Mouse (Mus musculus): ENCODE measurements at regions not wholly inside any gene's neighbourhood (a gene's known extent, or its start where the extent isn't known, plus 50 kb on each side); places are given as distances from the start of the nearest gene placed in this dataset.

DNA sequence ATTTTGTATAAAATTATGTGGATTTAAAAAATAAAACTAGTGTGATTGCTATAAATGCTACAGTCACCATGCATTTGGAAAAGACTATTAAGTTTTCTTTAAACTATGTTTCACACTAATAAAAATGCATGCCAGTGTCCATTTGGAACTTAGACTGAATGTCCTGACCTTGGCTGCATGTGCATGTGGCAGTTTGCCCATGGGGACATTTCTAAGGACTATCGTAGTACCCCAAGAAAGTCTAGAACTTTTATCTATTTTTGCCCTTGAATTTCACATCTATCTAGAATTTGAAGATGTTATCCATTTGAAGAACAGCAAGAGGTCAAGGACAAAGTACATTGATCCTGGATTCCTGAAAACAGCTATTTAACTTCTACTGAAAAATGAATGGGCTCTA, 745.9 kb downstream of the Tmem182 start:
- no peak for DNase-seq (ENCODE audit: low spot score in 2 of 2)

DNA sequence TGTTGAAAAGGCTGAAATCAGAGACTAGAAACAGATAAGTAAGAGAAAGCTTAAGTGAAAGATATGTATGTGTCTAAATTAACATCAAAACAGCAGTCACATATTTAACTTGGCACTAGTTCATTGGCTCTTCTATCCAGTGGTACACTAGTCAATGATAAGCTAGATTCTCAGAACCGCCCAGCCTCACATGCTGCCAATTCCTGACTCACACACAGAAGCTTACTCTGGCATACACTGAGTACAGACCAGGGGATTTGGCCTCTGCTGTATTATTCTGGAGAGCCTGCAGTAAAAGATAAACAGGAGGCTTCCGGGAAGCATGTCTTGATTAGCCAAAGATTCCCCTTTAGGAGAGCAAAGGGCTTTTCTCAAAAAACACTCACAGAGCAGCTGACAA, 750.2 kb downstream of the Tmem182 start:
- DNase-seq (ENCODE audit: low spot score in 2 of 2), result no peak

DNA sequence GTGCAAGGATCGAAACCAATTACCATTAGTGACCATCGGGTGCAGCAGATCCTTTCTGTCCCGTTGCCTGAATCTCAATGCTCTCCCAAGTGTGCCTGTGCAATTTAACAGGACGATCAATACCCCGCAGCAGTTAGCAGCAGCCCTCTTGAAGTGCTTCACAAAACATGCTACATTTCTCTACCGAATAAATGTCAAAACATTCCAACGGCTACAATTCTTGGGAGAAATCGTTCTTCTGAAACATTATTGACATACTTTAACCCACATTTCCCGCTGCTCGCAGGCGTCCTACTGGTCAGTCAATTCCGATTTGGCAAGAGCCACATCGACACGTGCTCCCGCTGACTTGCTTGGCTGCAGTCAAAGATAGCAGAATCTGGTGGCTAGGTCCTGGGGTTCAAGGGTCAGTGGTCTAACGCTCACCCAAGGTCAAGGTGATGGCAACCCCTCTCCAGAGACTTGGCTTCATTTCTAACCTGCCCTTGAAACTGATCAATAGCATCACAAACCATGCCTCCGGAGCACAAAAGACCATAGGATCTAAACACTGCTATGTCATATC, 753.8 kb downstream of the Tmem182 start:
- no peak for DNase-seq (ENCODE audit: low spot score in 2 of 2)

DNA sequence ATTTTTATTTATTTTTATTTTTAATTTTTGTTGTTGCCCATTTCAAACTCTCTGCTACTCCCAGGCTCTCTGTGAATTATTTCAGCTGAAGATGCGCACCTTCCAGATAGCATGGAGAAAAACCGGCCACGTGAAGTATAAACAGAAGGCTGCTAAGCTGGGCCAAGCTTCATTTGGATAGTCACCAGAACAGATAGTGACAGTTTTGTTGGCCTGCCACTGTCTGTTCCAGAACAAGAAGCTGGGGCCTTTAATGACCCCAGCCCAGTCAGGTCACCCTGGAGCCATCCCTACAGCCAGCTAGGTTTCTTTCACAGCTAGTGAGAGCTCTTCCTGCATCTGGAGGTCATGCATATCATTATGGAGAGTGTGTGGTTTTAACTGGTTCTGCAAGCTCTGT, 754.6 kb downstream of the Tmem182 start:
- DNase-seq (ENCODE audit: low spot score in 2 of 2), result no peak

DNA sequence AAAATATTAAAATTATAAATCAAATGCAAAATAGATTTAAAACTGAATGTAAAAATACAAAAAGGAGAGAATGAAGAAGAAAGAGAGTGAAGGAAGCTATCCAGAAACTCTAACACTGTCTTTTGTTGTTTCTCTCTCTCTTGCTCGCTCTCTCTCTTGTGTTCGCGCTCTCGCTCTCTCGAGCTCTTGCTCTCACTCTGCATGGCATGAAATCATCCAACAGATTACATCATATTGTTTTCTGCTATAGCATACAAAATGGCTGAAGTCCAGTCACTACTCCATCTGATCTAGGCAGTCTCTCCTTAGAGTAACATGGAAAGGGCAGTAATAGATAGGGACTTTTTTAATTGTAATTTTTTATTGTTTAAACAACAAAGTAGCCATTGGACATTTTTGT, 798.1 kb downstream of the Tmem182 start:
- no peak for DNase-seq (ENCODE audit: low spot score in 2 of 2)

DNA sequence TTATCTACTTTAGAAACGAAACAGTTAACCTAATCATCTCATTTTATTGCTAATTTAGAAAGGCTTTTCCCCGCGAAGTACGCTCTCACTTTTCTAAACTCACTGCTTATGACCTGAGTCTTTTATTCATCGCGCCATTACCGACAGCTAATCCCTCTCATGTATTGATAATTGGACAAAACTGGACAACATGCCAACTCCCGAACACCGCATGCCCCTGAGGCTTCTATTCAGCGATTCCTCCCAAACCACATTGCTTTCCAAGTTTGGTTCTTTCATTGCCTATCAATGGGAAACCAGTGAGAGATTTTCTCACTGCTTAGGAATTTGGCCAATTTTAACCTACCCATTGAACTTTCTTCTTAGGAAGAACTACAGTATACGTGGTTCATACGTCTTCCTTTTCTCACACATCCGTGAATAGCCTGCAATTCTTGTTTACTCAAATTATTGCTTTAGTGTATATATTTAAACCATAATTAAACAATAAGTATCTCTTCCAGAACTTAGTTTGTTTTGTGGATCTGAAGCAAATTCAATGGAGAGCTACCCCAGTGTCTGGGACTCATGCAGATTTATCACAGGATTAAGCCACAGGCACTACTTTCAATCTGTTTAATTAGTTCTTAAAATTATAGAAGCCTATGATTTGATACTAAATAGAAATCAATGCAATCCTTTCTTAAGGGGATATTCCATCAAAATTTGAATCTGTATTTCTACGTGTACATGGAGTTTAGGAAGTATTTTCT, 799.8 kb downstream of the Tmem182 start:
- DNase-seq (ENCODE audit: low spot score in 2 of 2), result no peak

DNA sequence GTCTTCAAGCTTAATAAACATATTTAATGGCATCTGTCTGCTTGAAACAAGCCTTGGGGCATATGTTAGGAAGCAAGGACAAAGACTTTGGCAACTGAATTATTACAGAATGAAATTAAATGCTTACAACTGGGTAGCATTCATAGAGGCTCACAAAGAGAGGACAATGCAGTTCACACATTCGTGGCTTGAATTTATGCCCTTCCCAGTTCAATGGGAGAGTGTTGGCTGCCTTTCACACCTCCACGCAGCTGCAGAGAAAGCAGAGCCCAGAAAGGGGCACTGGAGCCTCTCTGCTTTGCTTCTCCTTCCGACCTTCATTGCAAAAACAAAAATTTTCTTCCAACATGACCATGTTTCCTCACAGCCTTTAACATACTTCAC, 800.3 kb downstream of the Tmem182 start:
- no peak for DNase-seq (ENCODE audit: low spot score in 2 of 2)

DNA sequence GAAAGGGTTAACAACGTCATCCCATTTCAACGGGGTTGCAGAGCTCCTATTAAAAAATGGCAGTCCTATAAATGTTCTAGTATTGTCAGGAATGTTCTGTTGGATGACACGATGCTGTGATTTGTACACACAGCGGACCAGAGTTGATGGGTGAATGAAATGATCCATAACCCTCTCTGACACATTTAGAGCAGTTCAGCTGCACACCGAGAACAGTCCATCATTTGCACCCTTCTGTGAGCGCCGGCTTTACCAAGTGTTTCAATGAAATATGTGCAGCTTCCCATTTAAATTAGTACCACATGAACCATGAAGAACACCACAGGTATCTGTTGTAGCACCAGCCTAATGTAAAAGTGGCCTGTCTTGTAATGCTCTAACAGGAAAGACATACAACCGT, 805.4 kb downstream of the Tmem182 start:
- no peak for DNase-seq (ENCODE audit: low spot score in 2 of 2)

DNA sequence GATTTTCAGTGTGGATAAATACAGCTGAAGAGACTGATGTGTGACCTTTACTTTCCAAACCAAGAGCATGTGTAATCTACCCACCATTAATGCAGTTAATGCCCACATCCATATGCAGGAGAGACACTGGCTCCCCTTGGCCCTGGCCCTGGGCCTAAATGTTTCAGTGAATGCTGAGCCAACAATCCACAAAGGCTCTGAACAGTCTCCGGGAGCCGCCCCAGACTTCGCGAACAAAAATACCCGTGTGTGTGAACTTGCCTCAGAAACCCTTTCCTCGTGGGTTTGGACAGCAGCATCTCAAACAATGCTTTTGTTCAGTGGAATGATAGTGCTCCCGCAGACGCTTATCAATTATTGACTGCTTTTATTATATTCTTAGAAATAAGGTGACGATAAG, 846.4 kb downstream of the Tmem182 start:
- no peak for DNase-seq (ENCODE audit: low spot score in 2 of 2)

DNA sequence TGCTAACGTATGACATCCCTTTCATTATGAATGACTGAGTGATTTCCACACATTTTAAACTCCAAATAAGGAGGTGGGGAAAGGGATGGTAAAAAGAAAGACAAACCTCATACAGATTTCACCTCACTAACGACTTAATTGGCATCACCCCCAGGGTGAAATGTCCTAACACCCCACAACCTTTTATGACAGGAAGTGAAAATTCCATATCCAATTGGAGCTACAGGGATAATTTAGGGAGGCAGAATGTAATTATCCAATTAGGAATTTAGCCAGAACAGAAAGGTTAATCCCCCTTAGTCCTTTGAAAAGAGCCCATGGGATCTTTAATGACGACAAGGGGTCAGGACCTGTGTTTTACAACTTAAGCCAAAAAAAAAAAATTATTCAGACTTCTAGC, 846.8 kb downstream of the Tmem182 start:
- DNase-seq (ENCODE audit: low spot score in 2 of 2), result no peak

DNA sequence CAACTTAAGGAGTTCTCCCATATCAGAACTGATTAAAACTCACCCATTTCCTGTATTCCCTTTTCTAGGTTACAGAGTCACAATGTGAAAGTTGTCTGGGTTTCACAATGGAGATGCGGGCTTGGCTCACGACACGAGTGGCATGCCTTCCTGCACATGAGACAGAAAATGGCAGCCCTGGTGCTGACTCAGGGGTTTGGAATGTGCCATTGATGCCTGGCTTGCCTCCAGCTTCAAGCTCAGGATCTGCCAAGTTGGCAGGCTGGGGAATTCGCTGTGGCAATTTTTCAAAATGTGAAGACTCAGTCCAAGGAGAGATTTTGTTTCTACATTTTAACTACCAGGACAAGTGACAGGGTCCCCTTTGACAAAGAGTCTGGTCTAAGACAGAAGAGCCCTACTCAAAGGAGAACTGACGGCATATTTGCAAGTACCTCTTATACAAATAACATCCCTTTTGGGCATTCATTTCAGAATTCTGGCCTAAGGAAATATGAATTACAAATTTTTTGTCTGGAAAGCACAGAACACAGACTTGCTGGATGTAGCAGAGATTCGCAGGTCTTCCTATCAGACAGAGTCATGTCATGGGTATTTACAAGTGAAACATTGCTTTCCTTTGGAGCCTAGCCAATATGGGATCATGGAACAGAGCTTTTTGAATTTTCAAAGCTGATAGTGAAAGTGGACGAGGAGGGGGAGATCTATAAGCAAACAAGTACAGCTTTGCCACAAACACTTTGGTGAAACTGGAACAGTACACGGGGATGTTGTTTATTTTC, 847.4 kb downstream of the Tmem182 start:
- peak; percentile 38 to 60 for DNase-seq (ENCODE audit: low spot score in 2 of 2)

DNA sequence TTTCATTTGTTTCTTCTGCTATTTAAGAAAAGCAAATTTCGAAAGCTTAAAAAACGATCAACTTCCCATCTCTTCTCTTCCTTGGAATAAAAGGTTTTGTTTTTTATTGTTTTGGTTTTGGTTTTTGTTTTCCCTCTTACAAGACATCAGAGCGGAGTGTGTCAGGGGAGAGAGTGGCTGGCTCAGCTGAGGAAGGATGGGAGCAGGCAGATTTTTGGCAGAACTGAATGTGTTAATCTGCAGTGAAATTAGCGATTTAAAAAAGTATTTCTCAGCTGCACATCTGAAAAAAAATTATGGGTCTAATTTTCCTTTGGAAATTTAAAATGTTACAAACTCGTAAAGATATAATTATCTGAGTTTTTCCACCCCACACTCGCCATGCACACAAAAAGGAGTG, 868.7 kb downstream of the Tmem182 start:
- no peak for DNase-seq (ENCODE audit: low spot score in 2 of 2)

DNA sequence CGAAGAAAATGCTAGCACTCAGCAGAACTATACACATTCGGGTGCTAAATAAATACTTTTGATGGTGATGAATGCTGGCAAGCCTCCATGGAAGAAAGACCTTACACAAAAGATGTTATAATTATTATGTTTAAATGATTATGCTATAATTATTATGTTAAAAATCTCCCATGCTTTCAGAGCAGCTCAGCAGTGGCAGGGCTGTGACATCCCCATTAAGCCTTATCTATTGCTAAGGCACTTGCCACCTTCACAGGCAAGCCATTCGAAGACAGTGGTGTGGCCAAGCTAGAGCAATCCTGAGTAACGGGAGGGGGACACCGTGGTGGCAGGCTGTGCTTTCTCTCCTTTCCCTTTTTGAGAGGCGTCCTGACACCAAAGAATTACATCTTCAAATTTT, 869.9 kb downstream of the Tmem182 start:
- DNase-seq (ENCODE audit: low spot score in 2 of 2), result no peak

DNA sequence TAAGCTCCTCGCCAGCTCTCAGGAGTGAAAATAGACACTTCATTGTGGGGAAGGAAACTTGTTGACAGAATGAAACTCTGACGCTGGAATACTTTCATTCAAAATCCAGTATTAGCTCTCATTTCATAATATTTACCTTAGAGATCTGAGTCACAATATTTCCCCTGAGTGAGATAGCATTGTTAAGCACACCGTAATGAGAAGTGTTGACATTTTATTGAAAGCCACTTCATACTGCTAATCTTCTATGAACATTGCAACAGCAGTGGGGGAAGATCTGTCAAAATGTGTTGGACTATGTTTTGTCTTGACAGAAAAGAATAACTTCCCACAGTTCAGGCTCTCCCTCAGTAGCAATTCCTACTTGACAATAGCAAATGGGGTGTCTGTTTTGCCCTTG, 900.3 kb downstream of the Tmem182 start:
- no peak for DNase-seq (ENCODE audit: low spot score in 2 of 2)

DNA sequence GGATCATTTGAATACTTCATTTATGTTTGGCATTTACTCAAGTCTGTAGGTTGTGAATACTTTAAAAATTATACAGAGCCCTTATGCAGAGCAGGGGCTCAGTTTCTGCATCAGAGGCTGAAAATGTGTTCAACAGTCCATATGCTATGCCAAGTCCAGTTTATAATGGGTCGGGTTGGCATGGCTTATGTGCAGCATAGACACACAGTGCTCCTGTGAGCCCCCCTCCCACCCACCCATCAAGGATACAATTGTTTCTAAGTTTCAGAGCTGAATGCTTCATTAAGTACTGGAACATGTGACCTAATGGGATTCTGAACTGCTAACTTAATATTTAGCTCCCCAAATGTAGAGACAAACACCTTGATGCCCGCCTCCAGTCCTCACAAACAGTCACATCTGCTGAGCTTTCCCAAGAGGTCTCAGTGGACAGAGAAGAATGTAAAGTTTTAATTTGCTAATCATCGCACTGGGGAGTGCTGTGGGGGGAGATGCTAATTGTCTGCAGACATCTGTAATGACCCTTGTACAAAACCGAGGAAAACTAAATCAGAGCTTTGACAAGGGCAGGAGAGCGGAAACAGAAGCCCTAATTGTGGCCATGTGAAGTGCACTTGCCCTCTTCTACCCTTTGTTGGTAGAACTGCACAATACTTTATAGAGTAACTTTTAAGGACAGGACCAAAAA, 937.4 kb downstream of the Tmem182 start:
- no peak for DNase-seq (ENCODE audit: low spot score in 2 of 2)

DNA sequence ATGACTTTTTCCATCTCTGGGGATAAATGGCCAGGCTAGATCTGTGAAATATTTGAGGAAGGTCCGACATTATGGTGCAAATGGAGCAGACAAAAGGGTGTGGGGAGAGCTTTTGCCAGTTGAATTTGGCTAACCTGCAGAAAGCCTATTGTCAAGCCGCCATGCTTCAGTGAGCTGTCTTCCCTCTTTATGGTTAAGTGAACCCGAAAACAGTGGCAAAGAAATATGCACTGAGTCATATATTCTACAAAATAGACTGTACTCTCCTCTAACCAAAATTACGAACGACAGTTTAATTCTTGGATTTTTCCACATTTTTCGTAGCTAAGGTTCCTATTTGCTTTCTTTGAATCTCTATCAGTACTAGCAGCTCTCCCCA, 937.9 kb downstream of the Tmem182 start:
- no peak for DNase-seq (ENCODE audit: low spot score in 2 of 2)

DNA sequence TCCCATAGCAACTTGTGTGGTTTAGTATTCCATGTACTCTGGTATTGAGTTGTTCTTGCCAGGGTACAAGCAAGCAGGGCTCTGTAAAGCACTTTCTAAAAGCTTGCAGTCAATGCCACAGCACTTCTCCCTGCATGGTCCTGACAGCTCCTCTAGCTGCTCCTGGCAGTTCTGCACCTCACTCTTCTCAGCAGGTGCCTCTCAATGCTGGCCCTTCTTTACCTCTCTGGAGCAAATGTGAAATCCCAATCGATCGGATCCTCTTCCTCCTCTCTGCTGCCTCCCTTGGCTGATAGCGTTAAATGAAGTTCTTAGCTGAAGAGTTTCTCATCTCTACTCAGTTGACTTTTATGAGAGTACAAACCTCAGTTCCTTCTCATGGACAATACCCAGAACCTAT, 939.1 kb downstream of the Tmem182 start:
- DNase-seq (ENCODE audit: low spot score in 2 of 2), result no peak

DNA sequence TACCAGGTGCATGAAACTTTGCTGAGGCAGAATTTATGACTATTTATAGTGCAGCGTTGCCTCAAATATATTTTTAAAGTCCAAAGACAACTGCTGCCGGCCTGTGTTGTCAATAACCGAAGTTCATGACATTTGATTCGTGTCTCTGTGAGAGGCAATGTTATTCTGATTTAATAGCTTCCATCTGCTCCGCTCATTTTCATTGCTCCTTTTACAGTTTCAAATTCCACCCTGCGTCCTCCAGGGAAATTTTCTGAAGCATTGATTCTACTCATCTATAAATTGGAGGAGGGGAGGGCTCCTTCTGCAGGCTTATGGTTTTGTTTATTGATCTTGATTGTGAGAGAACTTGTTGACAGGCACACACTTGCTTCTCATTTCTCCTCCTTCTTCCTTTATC, 936.2 kb upstream of the Pou3f3 start:
- DNase-seq (ENCODE audit: low spot score in 2 of 2), result no peak

All from adrenal gland, postnatal 4 days (tissue).